Mouse (Mus musculus): ENCODE measurements around the gene Itgad.

DNA sequence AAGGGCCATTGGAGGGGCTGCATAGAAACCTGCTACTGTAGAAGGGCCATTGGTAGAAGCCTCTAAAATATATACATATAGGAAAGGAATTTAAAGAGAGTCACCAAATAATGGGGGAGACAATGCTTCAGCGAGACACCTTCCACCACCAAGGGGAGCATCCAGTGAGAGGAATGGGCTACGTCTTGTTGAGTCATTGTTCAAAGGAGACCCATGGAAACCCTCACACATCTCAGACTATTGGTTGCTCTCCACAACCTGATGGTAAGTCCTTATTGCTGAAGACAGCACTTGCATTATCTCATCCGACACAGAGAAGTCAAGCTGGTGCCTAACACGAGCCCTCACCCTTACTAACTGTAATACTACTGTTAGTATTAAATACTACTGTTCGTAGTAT, 101.6 kb downstream of the Itgad start:
- TF ChIP-seq MYOD1 (IDR thresholded peaks at IDR 0.05; ENCODE audit: control insufficient read depth in 1 of 3, insufficient read length in 2 of 3, low read depth in 2 of 3) (no peak), E2F4 (IDR thresholded peaks at IDR 0.05; ENCODE audit: insufficient read depth) (no peak), MAX (IDR thresholded peaks at IDR 0.05; ENCODE audit: low read depth) (no peak), POLR2AphosphoS2 (IDR thresholded peaks at IDR 0.05; ENCODE audit: insufficient read length, low read depth) (peak; percentile 60), CEBPB (IDR thresholded peaks at IDR 0.05; ENCODE audit: insufficient read depth, poor library complexity, severe bottlenecking) (no peak)
